Mouse (Mus musculus) heart, adult 9 months (tissue): ENCODE measurements at regions not wholly inside any gene's neighbourhood (a gene's known extent, or its start where the extent isn't known, plus 50 kb on each side); places are given as distances from the start of the nearest gene placed in this dataset.

ENCODE experiments used
- DNase-seq, 2 experiments: peaks; one replicate each; pipeline ENCODE4 v3.0.0; 2022; ENCODE audit warnings: low spot score in 2 of 2

GRCm38 (mm10) chr12:32273474-32273873 lies 65.0 kb upstream of the Pik3cg start:
- no peak for DNase-seq

- no peak for DNase-seq
Measured at GRCm38 (mm10) chr12:32279861-32280260, 71.4 kb upstream of the Pik3cg start.

- DNase-seq, result no peak
Measured at GRCm38 (mm10) chr12:32280309-32280708, 71.8 kb upstream of the Pik3cg start.

- no peak for DNase-seq
Measured at GRCm38 (mm10) chr12:32282371-32283163, 74.1 kb upstream of the Pik3cg start.

- no peak for DNase-seq
Measured at GRCm38 (mm10) chr12:32285039-32285438, 76.6 kb upstream of the Pik3cg start.

- no peak for DNase-seq
Measured at GRCm38 (mm10) chr12:32286652-32287051, 78.2 kb upstream of the Pik3cg start.

- no peak for DNase-seq
Measured at GRCm38 (mm10) chr12:32291145-32291544, 82.7 kb upstream of the Pik3cg start.

- DNase-seq, result peak; percentile 44 to 52
Measured at GRCm38 (mm10) chr12:32291962-32292748, 83.7 kb upstream of the Pik3cg start.

GRCm38 (mm10) chr12:32292749-32293128 lies 84.3 kb upstream of the Pik3cg start:
- DNase-seq, result peak in 1 of 2 experiments; percentile 8

GRCm38 (mm10) chr12:32297431-32297830 lies 81.1 kb upstream of the Ccdc71l start:
- DNase-seq, result no peak

- DNase-seq, result no peak
Measured at GRCm38 (mm10) chr12:32299714-32300113, 78.8 kb upstream of the Ccdc71l start.

- no peak for DNase-seq
Measured at GRCm38 (mm10) chr12:32305736-32306135, 72.8 kb upstream of the Ccdc71l start.

GRCm38 (mm10) chr12:32306326-32306725 lies 72.2 kb upstream of the Ccdc71l start:
- no peak for DNase-seq

GRCm38 (mm10) chr12:32307280-32308006 lies 71.1 kb upstream of the Ccdc71l start:
- DNase-seq, result no peak

- DNase-seq, result no peak
Measured at GRCm38 (mm10) chr12:32315099-32315783, 63.3 kb upstream of the Ccdc71l start.
